Mouse (Mus musculus) layer of hippocampus, postnatal 36 days (tissue): ENCODE measurements at regions not wholly inside any gene's neighbourhood (a gene's known extent, or its start where the extent isn't known, plus 50 kb on each side); places are given as distances from the start of the nearest gene placed in this dataset.

Experiments used
- DNase-seq, 2 experiments: peaks; one replicate each; pipeline ENCODE4 v3.0.0; 2022

DNA sequence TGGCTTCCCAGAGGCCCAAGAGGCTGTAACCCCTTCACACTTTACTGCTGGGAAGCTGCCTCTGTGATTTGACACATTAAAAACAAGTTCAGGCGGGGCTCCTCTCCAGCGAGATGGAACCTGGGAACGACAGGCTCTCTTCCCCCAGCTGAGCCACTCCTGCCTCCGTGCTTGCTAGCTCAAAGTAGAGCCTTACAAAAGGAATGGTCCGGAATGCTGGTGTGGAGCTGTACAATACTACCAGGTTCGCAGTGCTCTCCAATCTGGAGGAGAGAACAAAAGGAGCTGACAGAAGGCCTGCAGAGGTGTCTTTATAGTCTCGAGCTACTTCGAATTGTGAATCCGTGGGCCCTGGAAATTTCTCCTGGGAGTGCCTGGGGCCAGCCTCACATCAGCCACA is 100.4 kb upstream of the Irx4 start:
- peak in 1 of 2 experiments; percentile 2 for DNase-seq

- peak; percentile 72 to 76 for DNase-seq
These were observed 100.0 kb upstream of the Irx4 start for GRCm38 (mm10) chr13:73160289-73160688.

DNA sequence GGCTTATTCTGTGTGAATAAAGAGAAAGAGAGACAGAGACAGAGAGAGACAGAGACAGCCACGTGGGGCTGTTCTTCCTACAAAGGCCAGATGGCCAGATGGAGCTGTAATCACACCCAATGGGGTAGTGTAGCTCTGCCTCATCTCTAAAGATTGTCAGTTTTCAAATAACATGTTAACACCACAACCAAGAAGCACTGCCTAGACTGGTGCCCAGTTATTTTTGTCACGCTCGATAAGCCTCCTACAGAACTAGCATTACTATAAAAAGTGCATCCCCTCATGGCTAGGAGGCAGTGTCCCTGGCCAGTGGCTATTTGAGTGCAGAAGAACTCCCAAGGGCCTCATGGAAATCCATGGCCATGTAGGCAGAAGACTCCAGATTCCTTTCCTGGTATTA is 90.0 kb upstream of the Irx4 start:
- no peak for DNase-seq

- DNase-seq: no peak
These were observed 52.3 kb upstream of the Irx4 start for GRCm38 (mm10) chr13:73207931-73208448.
